Mouse (Mus musculus) intestine, embryonic 14.5 days (tissue): ENCODE measurements around the gene Amer2. TPM values are rescaled to one million over a fixed set of nuclear protein-coding genes. Genes with fewer than 3 reads are reported as not detected.

ENCODE experiments used
- ATAC-seq: fragments of 200-750 bp; cut with Nextera tagmentation; replicated peaks from 2 replicates; pipeline ENCODE4 v1.8.0; 2017; ENCODE audit warnings: low read depth, moderate number of reproducible peaks, moderate TSS enrichment, moderate library complexity; ENCODE audit not compliant: low FRiP score, low TSS enrichment
- DNase-seq: peaks from one replicate; pipeline ENCODE4 v3.0.0-alpha.2; 2018; ENCODE audit warnings: low spot score
- H3K27ac ChIP-seq: fragments of 300-500 bp; sonication (generic); 2 replicates; pipeline ENCODE4 v1.5.1; 2014; ENCODE audit warnings: low read depth, mild to moderate bottlenecking, control low read depth
- H3K27me3 ChIP-seq: fragments of 300-500 bp; sonication (generic); replicated peaks from 2 replicates; pipeline ENCODE4 v1.6.1; 2014; ENCODE audit warnings: low read length, control low read depth; ENCODE audit not compliant: control insufficient read depth, insufficient read depth
- H3K36me3 ChIP-seq: fragments of 300-500 bp; sonication (generic); 2 replicates; pipeline ENCODE4 v1.6.1; 2014; ENCODE audit warnings: low read length, control low read depth; ENCODE audit not compliant: control insufficient read depth, insufficient read depth
- H3K4me1 ChIP-seq: fragments of 300-500 bp; sonication (generic); replicated peaks from 2 replicates; pipeline ENCODE4 v1.6.1; 2014; ENCODE audit warnings: low read length, control low read depth, mixed read lengths; ENCODE audit not compliant: control insufficient read depth, insufficient read depth
- H3K4me2 ChIP-seq: fragments of 300-500 bp; sonication (generic); 2 replicates; pipeline ENCODE4 v1.6.1; 2014; ENCODE audit warnings: low read length
- H3K4me3 ChIP-seq: fragments of 300-500 bp; sonication (generic); 2 replicates; pipeline ENCODE4 v1.5.1; 2014; ENCODE audit warnings: low read depth, low read length, control low read depth, mixed read lengths
- H3K9ac ChIP-seq: fragments of 300-500 bp; sonication (generic); 2 replicates; pipeline ENCODE4 v1.6.1; 2014; ENCODE audit warnings: mild to moderate bottlenecking, low read length
- H3K9me3 ChIP-seq: fragments of 300-500 bp; sonication (generic); 2 replicates; pipeline ENCODE4 v1.6.1; 2016; ENCODE audit warnings: low read length, control low read depth; ENCODE audit not compliant: control insufficient read depth
- WGBS: fragments of 180-500 bp; shearing (Covaris S2); extraction: QIAGEN DNeasy Blood & Tissue Kit; methylation state at CpG from one replicate; pipeline ENCODE4 v1.1.7; 2014; 5-methylcytosine and 5-hydroxymethylcytosine counted together
- polyA plus RNA-seq: library from polyadenylated mRNA; unstranded; fragments of >200 nt; fragmentation: Nextera tagmentation; extraction: Ambion mirVana; gene quantifications from 2 replicates; pipeline ENCODE4 v1.2.1, GENCODE M21; 2014

The Amer2 gene
- polyA plus RNA-seq, 1 experiment from 2014 or later, result 1.5 TPM

DNA sequence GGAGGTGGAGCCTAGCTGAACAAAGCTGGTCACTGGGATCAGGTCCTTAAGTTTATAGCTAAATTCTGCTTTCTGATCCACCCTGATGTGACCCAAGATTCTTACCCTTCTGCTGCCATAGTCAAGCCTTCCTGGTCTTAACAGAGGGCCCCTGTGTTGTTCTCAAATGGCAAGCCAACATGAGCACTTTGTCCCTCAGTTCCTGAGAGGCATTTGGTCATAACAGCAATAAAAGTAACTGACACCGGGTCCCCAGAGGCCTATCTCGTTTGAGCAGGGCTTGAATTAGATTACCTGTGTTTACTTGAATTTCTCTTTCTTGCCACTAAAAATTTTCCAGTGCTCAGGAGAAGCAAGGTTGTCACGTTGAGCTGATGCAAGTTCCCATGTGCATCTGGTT lies 51.1 kb downstream of the Amer2 start:
- no peak overlapping the region for H3K4me2 ChIP-seq
- 33% methylated on average over 3 of the region's 3 CpGs for WGBS
- no peak overlapping the region for H3K4me3 ChIP-seq
- no peak overlapping the region for H3K9ac ChIP-seq
- ATAC-seq, result no peak
- no peak overlapping the region for H3K27ac ChIP-seq
- H3K9me3 ChIP-seq, result no peaks in the 10 kb centered on the region; the same call in 1 of the 2 replicates
- no peaks in the 10 kb centered on the region for H3K36me3 ChIP-seq
- no peaks in the 10 kb centered on the region for H3K27me3 ChIP-seq
- no peaks in the 10 kb centered on the region for H3K4me1 ChIP-seq
- DNase-seq, result no peak

DNA sequence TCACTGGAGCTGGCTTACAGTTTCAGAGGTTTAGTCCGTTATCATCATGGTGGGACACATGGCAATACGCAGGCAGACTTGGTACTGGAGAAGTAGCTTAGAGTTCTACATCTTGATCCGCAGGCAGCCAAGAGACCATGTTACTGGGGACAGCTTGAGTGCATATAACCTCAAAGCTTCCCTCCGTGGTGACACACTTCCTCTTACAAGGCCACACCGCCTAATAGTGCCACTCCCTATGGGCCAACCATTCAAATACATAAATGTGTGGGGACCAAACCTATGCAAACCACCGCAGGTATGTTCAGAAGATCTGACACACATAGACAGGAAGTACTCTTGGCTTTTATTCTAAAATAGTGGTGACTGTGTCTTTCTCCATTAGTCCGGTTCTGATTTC lies 52.5 kb downstream of the Amer2 start:
- no peak for DNase-seq
- H3K4me3 ChIP-seq, result no peak overlapping the region
- no peak overlapping the region for H3K4me2 ChIP-seq
- H3K27me3 ChIP-seq, result no peaks in the 10 kb centered on the region
- 87% methylated on average over 7 of the region's 7 CpGs for WGBS
- H3K4me1 ChIP-seq, result no peaks in the 10 kb centered on the region
- H3K36me3 ChIP-seq, result no peaks in the 10 kb centered on the region
- no peak overlapping the region for H3K27ac ChIP-seq
- no peaks in the 10 kb centered on the region; the same call in 1 of the 2 replicates for H3K9me3 ChIP-seq
- H3K9ac ChIP-seq, result no peak overlapping the region
- no peak for ATAC-seq

DNA sequence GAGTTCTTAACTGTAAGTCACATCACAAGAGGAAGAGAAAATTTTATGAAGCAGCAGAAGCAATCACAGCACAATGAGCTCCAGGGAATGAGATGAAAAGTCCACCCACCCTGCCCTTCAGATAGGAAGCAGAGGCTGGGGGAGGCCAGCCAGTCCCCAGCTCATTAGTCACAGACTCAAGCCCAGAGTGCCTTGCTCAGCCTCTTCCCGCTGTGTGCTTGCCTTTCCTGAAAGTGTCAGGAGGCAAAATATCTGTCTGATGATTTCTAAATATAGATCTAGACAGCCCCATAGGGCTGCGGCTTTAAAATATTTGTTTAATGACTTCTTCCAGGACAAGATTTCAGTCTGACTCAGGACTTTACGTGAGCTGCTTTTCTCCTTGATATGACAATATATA lies 54.8 kb downstream of the Amer2 start:
- no peak for ATAC-seq
- DNase-seq, result no peak
- Histone ChIP-seq H3K4me1 (no peaks in the 10 kb centered on the region), H3K9ac (no peak overlapping the region), H3K4me2 (no peak overlapping the region), H3K27me3 (no peaks in the 10 kb centered on the region), H3K27ac (no peak overlapping the region), H3K9me3 (no peaks in the 10 kb centered on the region; the same call in 1 of the 2 replicates), H3K4me3 (no peak overlapping the region), H3K36me3 (no peaks in the 10 kb centered on the region)
- 17% methylated on average over 3 of the region's 3 CpGs for WGBS

DNA sequence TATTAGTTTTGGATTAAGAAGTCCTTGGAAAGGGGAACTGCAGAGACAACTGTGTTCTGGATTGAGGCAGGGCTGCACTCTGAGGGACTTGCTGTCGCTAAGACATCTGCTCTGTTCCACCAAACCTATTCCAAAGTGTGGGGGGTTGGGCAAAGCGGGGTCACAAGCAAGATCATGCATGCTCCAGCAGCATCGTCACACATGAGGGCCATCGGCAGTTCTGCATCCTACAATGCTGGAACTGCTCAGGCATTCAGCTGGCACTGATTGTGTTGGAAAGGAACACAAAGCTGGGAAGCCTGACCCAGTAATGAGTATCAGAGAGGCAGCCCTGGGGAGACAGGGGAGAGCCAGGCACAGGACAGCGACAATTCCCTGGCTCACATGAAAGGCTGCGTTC lies 56.5 kb downstream of the Amer2 start:
- Histone ChIP-seq H3K36me3 (no peaks in the 10 kb centered on the region), H3K4me2 (no peak overlapping the region), H3K27me3 (no peaks in the 10 kb centered on the region), H3K27ac (no peak overlapping the region), H3K9me3 (no peaks in the 10 kb centered on the region), H3K4me3 (no peak overlapping the region), H3K4me1 (no peaks in the 10 kb centered on the region), H3K9ac (no peak overlapping the region)
- 68% methylated on average over 6 of the region's 6 CpGs for WGBS
- ATAC-seq, result no peak
- DNase-seq, result no peak

DNA sequence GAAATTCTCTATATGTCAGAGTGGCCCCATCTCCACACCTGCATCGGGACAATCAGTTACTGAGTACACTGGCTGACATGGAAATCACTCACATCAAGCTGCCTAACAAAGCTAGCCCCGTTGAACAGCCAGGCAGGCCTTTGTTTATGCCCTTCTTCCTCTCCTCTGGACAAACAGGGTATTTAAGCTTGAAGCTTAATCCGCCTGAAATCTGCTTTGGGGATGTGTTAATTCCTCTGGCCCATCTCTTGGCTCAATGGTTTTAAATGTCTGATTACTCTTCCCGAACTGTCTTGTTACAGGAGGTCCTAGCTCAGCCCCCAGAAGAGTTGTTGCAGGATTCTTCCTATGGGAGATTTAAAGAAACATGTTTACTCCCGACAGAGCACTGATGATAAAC lies 58.5 kb downstream of the Amer2 start:
- H3K9me3 ChIP-seq, result no peaks in the 10 kb centered on the region
- no peaks in the 10 kb centered on the region for H3K4me1 ChIP-seq
- no peak overlapping the region for H3K4me2 ChIP-seq
- H3K36me3 ChIP-seq, result no peaks in the 10 kb centered on the region
- H3K27me3 ChIP-seq, result no peaks in the 10 kb centered on the region
- no peak overlapping the region for H3K4me3 ChIP-seq
- DNase-seq (no peak), ATAC-seq (no peak)
- H3K9ac ChIP-seq, result no peak overlapping the region
- no peak overlapping the region for H3K27ac ChIP-seq
- WGBS, result 50% methylated on average over 5 of the region's 5 CpGs

DNA sequence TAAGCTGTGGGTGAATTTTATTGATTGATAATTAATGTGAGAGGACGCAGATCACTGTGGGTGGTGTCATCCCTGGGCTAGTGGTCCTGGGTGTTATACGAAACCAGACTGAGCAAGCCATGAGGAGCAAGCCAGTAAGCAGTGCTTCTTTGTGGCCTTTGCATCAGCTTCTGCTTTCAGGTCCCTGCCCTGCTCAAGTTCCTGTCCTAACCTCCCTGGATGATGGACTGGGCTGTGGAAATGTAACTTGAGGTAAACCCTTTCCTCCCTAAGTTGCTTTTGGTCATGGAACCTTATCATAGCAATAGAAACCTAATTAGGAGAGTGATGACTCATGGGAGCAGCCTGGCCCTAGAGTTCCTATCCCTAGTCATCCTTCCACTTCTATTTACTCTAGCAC lies 59.1 kb downstream of the Amer2 start:
- ATAC-seq (no peak), DNase-seq (no peak)
- H3K27me3 ChIP-seq, result no peaks in the 10 kb centered on the region
- no peaks in the 10 kb centered on the region for H3K36me3 ChIP-seq
- no peak overlapping the region for H3K9ac ChIP-seq
- H3K4me3 ChIP-seq, result no peak overlapping the region
- no peaks in the 10 kb centered on the region for H3K4me1 ChIP-seq
- H3K4me2 ChIP-seq, result no peak overlapping the region
- no peaks in the 10 kb centered on the region for H3K9me3 ChIP-seq
- H3K27ac ChIP-seq, result no peak overlapping the region
- 80% methylated on average over 2 of the region's 2 CpGs for WGBS

DNA sequence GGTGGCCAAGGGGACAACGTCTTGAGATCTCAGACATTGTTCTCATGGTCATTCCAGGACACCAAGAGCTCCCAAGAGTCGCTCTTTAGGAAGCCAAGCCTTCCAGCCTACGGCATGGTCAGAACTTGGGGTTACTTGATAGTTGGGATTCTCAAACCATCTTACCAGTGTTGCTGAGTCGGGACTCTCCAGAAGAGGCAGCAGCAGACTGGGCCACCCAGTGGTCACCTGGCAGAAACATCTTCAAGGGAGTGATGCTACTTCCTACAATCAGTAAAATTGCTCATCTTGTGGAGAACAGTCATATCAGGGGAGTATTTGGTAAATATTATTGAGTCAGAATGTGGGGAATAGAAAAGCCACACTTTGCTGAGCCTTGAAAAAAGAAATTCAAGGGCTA lies 62.5 kb downstream of the Amer2 start:
- no peaks in the 10 kb centered on the region for H3K27me3 ChIP-seq
- H3K4me2 ChIP-seq, result no peak overlapping the region
- H3K4me3 ChIP-seq, result no peak overlapping the region
- no peak overlapping the region for H3K9ac ChIP-seq
- H3K4me1 ChIP-seq, result no peaks in the 10 kb centered on the region; the same call in 1 of the 2 replicates
- ATAC-seq, result no peak
- H3K27ac ChIP-seq, result no peak overlapping the region
- 75% methylated on average over 4 of the region's 4 CpGs for WGBS
- no peaks in the 10 kb centered on the region for H3K9me3 ChIP-seq
- DNase-seq, result no peak
- H3K36me3 ChIP-seq, result no peaks in the 10 kb centered on the region

DNA sequence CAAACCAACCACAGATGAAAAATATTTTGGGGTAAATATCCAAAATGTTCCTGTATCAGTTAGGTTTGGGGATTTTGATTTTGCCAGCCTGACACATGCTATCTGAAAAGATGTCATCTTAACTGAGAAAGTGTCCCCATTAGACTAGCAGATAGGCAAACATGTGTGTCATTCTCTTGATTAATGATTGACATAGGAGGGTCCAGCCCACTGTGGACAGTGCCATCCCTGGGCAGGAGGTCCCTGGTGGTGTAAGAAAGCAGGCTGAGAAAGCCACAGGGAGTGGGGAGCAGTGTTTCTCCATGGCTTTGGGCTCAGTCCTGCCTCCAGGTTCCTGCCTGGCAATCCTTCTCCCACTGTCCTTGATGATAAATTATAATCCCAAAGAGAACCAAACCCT lies 63.3 kb downstream of the Amer2 start:
- no peaks in the 10 kb centered on the region for H3K27me3 ChIP-seq
- no peak overlapping the region for H3K27ac ChIP-seq
- no peaks in the 10 kb centered on the region for H3K36me3 ChIP-seq
- H3K4me3 ChIP-seq, result no peak overlapping the region
- H3K4me2 ChIP-seq, result no peak overlapping the region
- DNase-seq (no peak), ATAC-seq (no peak)
- H3K9ac ChIP-seq, result no peak overlapping the region
- H3K4me1 ChIP-seq, result no peaks in the 10 kb centered on the region; the same call in 1 of the 2 replicates
- no peaks in the 10 kb centered on the region for H3K9me3 ChIP-seq
